Mouse (Mus musculus) T-helper 17 cell (primary cell): Measurements from ENCODE around the gene Mtcl1.
"Not testable (repeated sequence)": the region's sequence is repeated elsewhere in the genome, so short reads cannot be mapped to it uniquely, and the experiment has no call there.

Source experiments
- in situ Hi-C, 2 experiments: fragments of 300-600 bp; cut with MboI, MseI; formaldehyde crosslinking; loops; 1 replicate in 1 of 2; 2 replicates in 1 of 2; pipeline ENCODE4 v1.15.1; 2025; ENCODE audit warnings: high pct_unique_total_duplicates in 2 of 2

Gene Mtcl1

DNA sequence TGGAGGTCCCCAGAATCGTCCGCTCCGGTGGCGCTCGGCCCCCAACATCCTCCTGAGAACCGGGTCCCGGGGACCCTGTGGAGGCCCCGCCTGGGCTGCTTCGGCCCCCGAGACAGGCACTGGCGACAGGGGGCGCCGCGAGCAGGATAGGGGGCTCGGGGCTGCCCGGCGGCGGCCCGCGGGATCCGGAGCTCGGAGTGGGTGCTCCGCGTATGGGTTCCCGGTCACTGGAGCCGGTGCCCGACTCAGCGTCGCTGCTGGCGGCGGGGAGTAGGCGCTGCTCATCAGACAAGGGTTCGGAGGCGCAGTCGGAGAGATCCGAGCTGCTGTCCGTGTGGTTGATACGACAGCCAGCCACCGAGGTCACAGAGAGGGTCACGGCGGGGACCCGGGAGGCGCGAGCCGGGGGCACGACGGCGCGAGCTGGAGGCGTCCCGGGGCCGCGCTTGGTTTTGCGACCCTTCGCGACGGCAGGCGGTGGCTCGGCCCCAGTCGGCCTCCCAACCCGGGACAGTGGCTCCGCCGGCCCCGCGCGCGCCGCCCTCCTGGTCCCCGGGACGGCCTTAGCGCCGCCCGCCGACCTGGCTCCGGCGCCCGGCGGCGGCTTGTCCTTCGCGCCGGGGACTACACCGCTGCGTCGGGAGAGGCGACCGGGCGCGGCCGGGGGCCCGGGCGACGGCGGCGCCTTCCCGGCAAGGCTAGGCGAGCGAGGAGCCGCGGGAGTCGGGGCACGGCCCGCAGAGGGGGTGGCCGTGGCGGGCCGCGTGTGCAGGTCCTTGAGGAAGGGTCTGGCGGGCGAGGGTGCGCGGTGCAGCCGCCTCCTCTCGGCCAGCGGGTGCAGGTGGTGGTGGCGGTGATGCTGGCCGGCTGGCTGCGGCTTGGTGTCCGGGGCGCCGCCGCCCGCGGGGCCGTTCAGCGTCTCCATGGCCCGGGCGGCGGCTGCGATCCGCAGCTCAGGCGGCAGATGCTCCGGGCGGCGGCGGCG lies 837 bp downstream of the Mtcl1 start:
- in situ Hi-C loops: loop anchor here in 1 of 2 experiments (5.0 kb wide), 1 partner anchor 206 kb away; no protein-coding TSS in a partner anchor

DNA sequence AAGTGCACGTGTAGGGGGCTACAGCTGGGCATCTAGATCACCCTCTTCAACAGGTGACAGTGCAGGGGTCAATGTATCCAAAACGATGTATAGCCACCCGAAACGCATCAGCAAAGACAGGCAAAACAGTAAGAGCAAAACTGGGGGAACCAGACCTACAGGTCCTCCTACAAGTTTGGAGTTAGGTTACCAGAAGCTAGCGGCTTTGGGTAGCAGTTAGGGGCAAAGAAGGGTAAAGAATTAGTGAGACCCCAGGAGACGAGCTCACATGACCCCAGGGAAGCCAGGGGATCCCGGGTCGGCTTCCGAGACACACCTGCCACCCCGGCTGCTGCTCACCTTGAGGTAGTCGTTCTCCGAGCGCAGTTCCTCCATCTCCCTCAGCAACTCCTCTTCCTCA lies 1.6 kb downstream of the Mtcl1 start:
- in situ Hi-C loops: loop anchor here in 1 of 2 experiments (5.0 kb wide), 1 partner anchor 206 kb away; no protein-coding TSS in a partner anchor

GRCm38 (mm10) chr17:66447007-66447312 lies 2.6 kb downstream of the Mtcl1 start:
- in situ Hi-C loops: loop anchor here in 1 of 2 experiments (5.0 kb wide), 1 partner anchor 205 kb away; no protein-coding TSS in a partner anchor

- in situ Hi-C loops: loop anchor here in 1 of 2 experiments (5.0 kb wide), 1 partner anchor 204 kb away; no protein-coding TSS in a partner anchor
Measured at GRCm38 (mm10) chr17:66446196-66447006, 3.1 kb downstream of the Mtcl1 start.

- in situ Hi-C loops: no loop called here
Measured at GRCm38 (mm10) chr17:66444059-66444700, 5.4 kb downstream of the Mtcl1 start.

- in situ Hi-C loops: no loop called here
Measured at GRCm38 (mm10) chr17:66439888-66440287, 9.7 kb downstream of the Mtcl1 start.

DNA sequence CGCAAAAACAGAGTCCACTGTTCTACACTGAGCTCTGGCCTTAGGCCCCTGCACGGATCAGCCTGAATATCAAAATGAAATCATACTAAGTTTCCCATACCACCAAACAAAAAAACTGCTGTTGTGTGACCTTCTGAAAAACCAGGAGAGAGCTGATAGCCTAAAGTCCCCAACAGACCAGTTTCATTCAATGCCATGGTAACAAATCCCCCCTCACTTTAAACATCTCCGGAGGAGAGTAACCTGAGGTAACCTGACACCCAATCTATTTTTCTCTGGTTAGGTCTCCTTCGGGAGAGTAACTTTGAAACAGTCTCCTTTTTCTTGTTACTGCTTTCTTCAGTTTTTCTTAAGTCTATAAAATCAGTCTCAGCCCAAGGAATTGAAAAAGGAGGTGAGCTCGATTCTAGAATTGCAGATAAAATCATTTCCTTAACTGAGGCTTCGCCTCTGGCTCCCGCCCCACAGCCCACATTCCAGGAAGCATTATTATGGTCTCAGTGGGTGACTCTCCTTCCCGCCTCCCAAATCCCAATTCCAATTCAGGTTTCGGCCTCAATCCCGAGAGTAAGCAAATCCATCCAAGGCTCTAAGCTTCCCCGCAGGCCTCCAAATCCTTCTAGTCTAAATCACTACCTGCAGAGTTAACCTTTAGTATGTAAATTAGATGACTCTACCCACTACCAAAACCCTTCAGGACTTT lies 10.3 kb downstream of the Mtcl1 start:
- in situ Hi-C loops: no loop called here

DNA sequence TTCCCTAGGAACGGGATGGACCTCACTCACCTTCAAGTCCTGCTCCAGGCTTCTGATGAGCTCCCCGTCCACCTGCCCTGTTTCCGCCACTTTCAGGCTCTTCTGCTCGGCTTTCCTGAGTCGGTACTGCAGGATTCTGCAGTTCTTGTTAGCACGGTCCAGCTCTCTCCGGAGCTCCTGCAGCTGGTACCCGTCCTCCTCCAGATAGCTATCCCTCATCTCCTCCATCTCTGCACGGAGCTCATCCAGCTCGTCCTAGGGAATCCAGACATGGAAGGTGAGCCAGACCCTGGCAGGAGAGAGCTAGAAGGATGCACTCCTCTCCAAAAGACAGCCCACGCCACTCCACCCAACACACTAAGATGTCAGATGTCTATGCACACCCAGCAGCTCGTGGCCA lies 11.4 kb downstream of the Mtcl1 start:
- in situ Hi-C loops: no loop called here

DNA sequence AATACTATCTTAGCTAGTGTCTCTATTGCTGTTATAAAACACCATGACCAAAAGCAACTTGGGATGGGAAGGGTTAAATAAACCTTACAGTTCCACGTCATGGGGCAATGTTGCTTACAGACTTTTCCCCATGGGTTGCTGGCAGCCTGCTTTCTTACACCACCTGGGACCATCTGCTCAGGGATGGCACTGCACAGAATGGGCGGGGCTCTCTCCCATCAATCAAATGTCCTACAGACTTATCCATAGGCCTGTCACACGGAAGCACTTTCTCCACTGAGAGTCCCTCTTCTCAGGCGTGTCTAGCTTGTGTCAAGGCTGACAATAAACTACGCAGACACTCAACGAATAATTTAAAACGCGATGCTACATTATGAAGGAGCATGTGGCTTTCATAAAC lies 12.7 kb downstream of the Mtcl1 start:
- in situ Hi-C loops: no loop called here

DNA sequence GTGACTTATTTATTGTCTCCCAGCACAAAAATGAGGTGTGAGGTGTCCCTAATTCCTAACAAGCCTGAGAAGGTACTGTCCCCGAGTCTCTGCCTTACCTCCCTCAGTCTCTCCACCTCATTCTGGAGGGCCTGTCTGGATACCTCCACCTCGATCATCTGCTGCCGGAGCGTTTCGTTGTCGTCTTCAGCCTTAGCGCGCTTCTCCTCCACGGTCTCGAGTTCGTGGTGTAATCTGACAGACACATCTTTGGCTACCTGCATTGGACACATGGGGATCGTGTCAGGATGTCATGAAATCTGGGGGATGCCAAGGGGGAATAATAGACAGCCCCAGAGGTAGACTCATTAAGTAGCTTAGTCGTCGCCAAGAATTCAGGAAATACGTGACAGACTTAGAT lies 13.6 kb downstream of the Mtcl1 start:
- in situ Hi-C loops: no loop called here

DNA sequence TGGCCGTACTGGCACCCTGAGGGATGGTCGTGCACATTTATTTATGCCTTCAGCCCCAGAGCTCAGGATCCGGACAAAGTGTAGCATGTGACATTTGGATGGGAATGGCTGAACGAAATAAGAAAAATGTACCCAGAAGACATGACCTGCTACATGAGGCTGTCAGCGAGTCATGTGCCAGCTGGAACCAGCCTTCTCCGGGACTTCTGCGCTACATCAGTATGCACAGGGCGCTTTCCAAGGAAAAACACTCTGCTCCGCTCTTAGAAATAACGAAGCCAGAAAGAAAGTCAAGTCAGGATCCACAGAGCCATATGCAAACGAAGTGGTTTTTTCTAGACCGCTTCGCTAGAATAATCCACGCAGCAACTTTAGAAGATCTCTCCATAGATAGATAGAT lies 14.5 kb downstream of the Mtcl1 start:
- in situ Hi-C loops: no loop called here

DNA sequence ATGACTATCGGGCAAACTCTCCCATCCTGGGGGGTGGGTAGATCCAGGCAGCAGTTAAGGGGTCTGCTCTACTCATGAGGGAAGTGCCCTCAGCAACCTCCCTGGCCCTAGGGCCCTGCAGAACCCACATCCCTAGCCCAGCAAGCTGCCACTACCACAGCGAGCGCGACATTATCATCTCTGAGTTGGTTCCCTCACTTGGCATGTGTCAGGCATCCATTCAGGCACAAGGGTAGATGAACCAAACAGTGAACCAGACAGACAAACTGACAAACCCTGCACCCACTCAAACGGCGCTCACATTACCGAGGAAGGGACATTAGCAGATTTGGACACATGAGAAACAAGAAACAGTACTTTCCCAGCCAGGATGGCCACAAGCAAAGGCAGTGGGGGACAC lies 15.0 kb downstream of the Mtcl1 start:
- in situ Hi-C loops: no loop called here

- in situ Hi-C loops: not testable (repeated sequence)
Measured at GRCm38 (mm10) chr17:66424601-66425000, 24.9 kb downstream of the Mtcl1 start.

DNA sequence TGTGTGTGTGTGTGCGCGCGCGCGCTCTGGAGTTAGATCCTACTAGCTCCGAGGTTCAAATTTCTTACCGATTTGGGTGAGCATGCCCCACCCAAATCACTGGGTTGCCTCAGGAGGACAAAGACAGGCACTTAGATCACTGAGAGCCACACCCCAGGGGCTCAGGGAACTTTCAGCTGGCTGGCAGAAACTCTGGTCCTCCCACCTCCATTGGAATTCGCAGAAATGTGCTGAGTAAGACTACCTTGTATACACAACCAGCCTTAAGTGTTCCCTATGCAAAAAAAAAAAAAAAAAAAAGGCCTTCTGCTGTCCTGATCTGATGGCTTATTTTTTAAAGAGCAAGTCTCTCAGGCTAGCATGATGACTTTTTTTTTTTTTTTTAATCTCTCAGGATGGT lies 30.1 kb downstream of the Mtcl1 start:
- in situ Hi-C loops: no loop called here

DNA sequence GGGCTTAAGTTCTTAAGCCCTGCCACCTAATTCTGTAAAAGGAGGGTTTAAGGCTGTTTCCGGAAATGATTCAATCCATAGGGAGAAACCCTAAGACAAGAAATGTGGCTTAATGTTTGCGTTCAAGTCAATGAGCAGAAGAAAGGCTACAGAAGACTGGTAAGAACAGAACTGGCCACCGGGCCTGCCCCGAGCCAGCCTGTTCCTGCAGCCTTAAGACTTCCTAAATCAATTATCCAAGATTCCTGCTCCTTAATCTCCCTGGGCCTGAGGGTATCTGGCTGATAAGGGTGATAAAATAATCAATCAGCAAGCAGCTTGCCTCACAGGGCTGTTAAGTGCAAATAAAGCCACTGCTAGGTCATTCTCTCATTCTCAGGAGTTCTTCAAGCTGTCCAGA lies 31.8 kb downstream of the Mtcl1 start:
- in situ Hi-C loops: no loop called here

- in situ Hi-C loops: no loop called here
Measured at GRCm38 (mm10) chr17:66417329-66417728, 32.2 kb downstream of the Mtcl1 start.

- in situ Hi-C loops: no loop called here
Measured at GRCm38 (mm10) chr17:66416841-66417313, 32.7 kb downstream of the Mtcl1 start.

GRCm38 (mm10) chr17:66416436-66416835 lies 33.1 kb downstream of the Mtcl1 start:
- in situ Hi-C loops: no loop called here

GRCm38 (mm10) chr17:66414331-66414730 lies 35.2 kb downstream of the Mtcl1 start:
- in situ Hi-C loops: no loop called here

- in situ Hi-C loops: no loop called here
Measured at GRCm38 (mm10) chr17:66412155-66412970, 37.2 kb downstream of the Mtcl1 start.
